Mouse (Mus musculus): ENCODE data around the gene Arl1.

GRCm38 (mm10) chr10:88719618-88720017 is 11.0 kb upstream of the Arl1 start:
- TF ChIP-seq KAT2A (conservative IDR thresholded peaks at IDR 0.05; ENCODE audit: low read depth, low read length) (no peak), CTCF (IDR thresholded peaks at IDR 0.05 in 2 of 3, conservative IDR thresholded peaks at IDR 0.05 in 1 of 3; ENCODE audit: control insufficient read depth in 1 of 3, insufficient read depth in 1 of 3, low read depth in 2 of 3, low read length in 3 of 3, poor library complexity in 1 of 3, severe bottlenecking in 1 of 3) (no peak), JUND (IDR thresholded peaks at IDR 0.05; ENCODE audit: low read depth, low read length) (no peak)

All from MEL (cell line).